Mouse (Mus musculus): ENCODE data around the gene Rnd2. TPM values are rescaled to one million over a fixed set of nuclear protein-coding genes. Genes with fewer than 3 reads are reported as not detected.
"Not testable (repeated sequence)": the region's sequence is repeated elsewhere in the genome, so short reads cannot be mapped to it uniquely, and the experiment has no call there.

Gene Rnd2
- polyA plus RNA-seq, 1 experiment, result 17.7 TPM

DNA sequence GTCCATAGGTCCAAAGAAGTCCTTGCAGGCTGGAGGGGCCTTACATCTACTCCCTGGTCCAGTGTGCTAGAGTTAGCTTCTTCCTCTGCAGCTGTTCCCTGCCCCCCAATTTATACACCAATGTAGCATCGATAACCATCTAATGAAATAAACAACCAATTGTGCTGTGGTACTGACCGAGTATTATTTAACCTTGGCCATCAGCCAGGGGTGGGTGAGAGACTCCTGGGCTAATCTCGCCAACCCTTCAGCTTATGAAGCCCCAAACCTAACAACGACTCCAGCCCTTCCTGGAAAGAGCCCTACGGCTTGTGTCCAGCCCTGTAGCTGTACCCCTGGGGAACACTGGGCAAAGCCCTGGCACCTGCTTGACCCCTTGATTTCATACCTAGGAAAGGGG, 9.5 kb downstream of the Rnd2 start:
- DNase-seq, result no peak
- WGBS, result 46% methylated on average over 5 of the region's 5 CpGs
- H3K4me1 ChIP-seq (ENCODE audit: control insufficient read depth, insufficient read depth, low read length), result peaks cover 5% of the 10 kb centered on the region
- TF ChIP-seq POLR2A (IDR thresholded peaks at IDR 0.05; ENCODE audit: borderline replicate concordance, extremely low read depth, low read depth, low read length) (no peak), CTCF (IDR thresholded peaks at IDR 0.05; ENCODE audit: insufficient read depth, low read length) (no peak)
- no peak overlapping the region for H3K4me3 ChIP-seq (replicated peaks; ENCODE audit: extremely low read depth, low read depth, low read length)

DNA sequence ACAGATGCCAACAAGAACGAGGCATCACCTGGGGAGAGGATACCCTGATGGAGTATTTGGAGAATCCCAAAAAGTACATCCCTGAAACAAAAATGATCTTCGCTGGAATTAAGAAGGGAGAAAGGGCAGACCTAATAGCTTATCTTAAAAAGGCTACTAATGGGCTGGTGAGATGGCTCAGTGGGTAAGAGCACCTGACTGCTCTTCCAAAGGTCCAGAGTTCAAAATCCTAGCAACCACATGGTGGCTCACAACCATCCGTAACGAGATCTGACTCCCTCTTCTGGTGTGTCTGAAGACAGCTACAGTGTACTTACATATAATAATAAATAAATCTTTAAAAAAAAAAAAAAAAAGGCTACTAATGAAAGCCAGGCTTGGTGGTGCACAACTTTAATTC, 11.6 kb downstream of the Rnd2 start:
- not testable (repeated sequence) for H3K4me3 ChIP-seq (replicated peaks; ENCODE audit: extremely low read depth, low read depth, low read length); H3K4me1 ChIP-seq (ENCODE audit: control insufficient read depth, insufficient read depth, low read length); DNase-seq
- WGBS, result 84% methylated on average over 4 of the region's 4 CpGs

DNA sequence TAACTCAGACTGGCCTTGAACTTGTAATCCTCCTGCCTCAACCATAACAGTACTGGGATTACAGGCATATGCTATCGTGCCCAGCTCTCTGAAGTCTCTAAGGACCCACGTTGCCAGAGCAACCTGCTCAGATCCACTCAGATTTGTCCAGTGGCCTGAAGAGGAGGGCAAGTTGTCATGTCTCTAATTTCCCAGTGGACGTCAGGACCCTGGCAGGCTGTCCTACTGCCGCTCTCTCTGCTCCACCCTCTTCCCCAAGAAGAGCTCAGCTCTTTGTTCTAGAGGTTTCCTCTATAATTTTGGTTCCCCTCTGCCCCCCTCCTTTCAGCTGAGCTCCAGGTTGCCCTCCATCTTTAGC, 12.4 kb downstream of the Rnd2 start:
- DNase-seq, result no peak
- H3K4me3 ChIP-seq (replicated peaks; ENCODE audit: extremely low read depth, low read depth, low read length), result no peak overlapping the region
- peaks cover 5% of the 10 kb centered on the region for H3K4me1 ChIP-seq (ENCODE audit: control insufficient read depth, insufficient read depth, low read length)
- no peak for TF ChIP-seq CTCF (IDR thresholded peaks at IDR 0.05; ENCODE audit: insufficient read depth, low read length)
- no peak for TF ChIP-seq POLR2A (IDR thresholded peaks at IDR 0.05; ENCODE audit: borderline replicate concordance, extremely low read depth, low read depth, low read length)
- 47% methylated on average over 4 of the region's 4 CpGs for WGBS

GRCm38 (mm10) chr11:101477552-101478211, 12.9 kb downstream of the Rnd2 start:
- 76% methylated on average over 10 of the region's 10 CpGs for WGBS
- Histone ChIP-seq H3K4me1 (ENCODE audit: control insufficient read depth, insufficient read depth, low read length) (peaks cover 5% of the 10 kb centered on the region), H3K4me3 (replicated peaks; ENCODE audit: extremely low read depth, low read depth, low read length) (no peak overlapping the region)
- TF ChIP-seq POLR2A (IDR thresholded peaks at IDR 0.05; ENCODE audit: borderline replicate concordance, extremely low read depth, low read depth, low read length), result no peak
- TF ChIP-seq CTCF (IDR thresholded peaks at IDR 0.05; ENCODE audit: insufficient read depth, low read length), result no peak
- DNase-seq, result no peak

GRCm38 (mm10) chr11:101479171-101479635, 14.4 kb downstream of the Rnd2 start:
- DNase-seq, result no peak
- Histone ChIP-seq H3K4me3 (replicated peaks; ENCODE audit: extremely low read depth, low read depth, low read length) (no peak overlapping the region), H3K4me1 (ENCODE audit: control insufficient read depth, insufficient read depth, low read length) (peaks cover 5% of the 10 kb centered on the region)
- TF ChIP-seq POLR2A (IDR thresholded peaks at IDR 0.05; ENCODE audit: borderline replicate concordance, extremely low read depth, low read depth, low read length) (no peak), CTCF (IDR thresholded peaks at IDR 0.05; ENCODE audit: insufficient read depth, low read length) (no peak)
- 21% methylated on average over 18 of the region's 18 CpGs for WGBS

DNA sequence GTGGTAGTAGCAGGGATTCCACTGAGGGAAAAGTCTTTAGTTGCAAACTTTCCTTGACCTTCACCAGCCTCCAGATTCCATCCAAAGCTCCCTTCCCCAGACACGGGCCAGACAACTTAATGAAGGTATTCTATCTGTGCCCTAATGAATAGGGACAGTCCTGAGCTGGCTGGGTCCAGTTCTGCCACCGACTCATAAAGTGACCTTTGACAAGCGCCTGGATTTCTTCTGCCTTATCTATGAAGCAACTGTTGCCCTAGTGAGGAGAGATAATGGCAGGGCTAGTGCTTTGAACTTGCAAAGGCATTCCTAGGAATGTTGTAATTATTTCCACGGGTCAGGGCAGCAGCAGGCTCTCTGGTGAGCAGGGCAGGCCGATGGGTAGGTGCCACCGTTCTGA, 16.1 kb downstream of the Rnd2 start:
- 33% methylated on average over 6 of the region's 6 CpGs for WGBS
- Histone ChIP-seq H3K4me3 (replicated peaks; ENCODE audit: extremely low read depth, low read depth, low read length) (no peak overlapping the region), H3K4me1 (ENCODE audit: control insufficient read depth, insufficient read depth, low read length) (peaks cover 5% of the 10 kb centered on the region)
- DNase-seq, result no peak
- TF ChIP-seq POLR2A (IDR thresholded peaks at IDR 0.05; ENCODE audit: borderline replicate concordance, extremely low read depth, low read depth, low read length) (no peak), CTCF (IDR thresholded peaks at IDR 0.05; ENCODE audit: insufficient read depth, low read length) (no peak)

DNA sequence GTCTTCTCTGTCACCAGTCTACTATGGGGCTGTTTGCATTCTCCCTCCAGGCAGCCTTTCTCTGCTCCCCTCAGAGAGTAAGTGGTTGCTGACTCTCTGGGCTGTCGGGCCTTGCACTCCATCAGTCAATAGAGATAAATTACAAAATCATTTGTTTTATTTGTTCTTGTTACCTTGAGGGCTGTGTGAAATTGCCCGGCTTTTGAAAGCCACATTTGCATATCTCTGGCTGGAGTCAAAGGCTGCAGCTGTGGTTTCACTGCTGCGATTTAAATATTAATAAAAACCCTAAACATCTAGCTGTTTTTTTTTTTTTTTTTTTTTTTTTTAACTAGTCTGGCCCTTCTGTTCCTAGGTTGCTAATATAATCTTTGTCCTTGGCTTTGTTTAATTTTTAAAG, 19.0 kb downstream of the Rnd2 start:
- no peak overlapping the region for H3K4me3 ChIP-seq (replicated peaks; ENCODE audit: extremely low read depth, low read depth, low read length)
- TF ChIP-seq CTCF (IDR thresholded peaks at IDR 0.05; ENCODE audit: insufficient read depth, low read length), result no peak
- TF ChIP-seq POLR2A (IDR thresholded peaks at IDR 0.05; ENCODE audit: borderline replicate concordance, extremely low read depth, low read depth, low read length), result no peak
- H3K4me1 ChIP-seq (ENCODE audit: control insufficient read depth, insufficient read depth, low read length), result peaks cover 4% of the 10 kb centered on the region
- DNase-seq, result no peak
- 50% methylated on average over 3 of the region's 3 CpGs for WGBS

DNA sequence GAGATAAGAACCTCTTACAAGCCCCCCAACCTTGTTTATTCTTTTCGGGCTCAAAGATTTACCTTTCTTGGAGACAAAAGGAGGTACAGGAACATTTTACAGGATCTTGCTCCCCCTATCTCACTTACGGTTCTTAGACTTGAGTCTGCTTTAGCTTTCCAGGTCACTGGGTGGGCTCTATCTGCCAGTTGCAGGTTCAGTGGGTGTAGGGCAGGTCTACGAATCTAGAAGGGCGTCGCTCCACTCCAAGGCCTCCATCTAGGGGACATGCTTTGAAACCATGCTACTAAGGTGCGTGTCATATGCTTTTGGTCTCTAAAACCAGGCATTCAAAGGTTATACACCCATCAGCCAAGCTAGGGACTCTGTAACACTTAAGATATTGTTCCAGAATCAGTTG, 19.4 kb downstream of the Rnd2 start:
- 69% methylated on average over 6 of the region's 6 CpGs for WGBS
- DNase-seq, result no peak
- no peaks in the 10 kb centered on the region for H3K4me1 ChIP-seq (ENCODE audit: control insufficient read depth, insufficient read depth, low read length)
- no peak overlapping the region for H3K4me3 ChIP-seq (replicated peaks; ENCODE audit: extremely low read depth, low read depth, low read length)
- TF ChIP-seq POLR2A (IDR thresholded peaks at IDR 0.05; ENCODE audit: borderline replicate concordance, extremely low read depth, low read depth, low read length), result no peak
- TF ChIP-seq CTCF (IDR thresholded peaks at IDR 0.05; ENCODE audit: insufficient read depth, low read length), result no peak

- TF ChIP-seq POLR2A (IDR thresholded peaks at IDR 0.05; ENCODE audit: borderline replicate concordance, extremely low read depth, low read depth, low read length), result no peak
- TF ChIP-seq CTCF (IDR thresholded peaks at IDR 0.05; ENCODE audit: insufficient read depth, low read length), result no peak
- WGBS, result 86% methylated on average over 7 of the region's 7 CpGs
- Histone ChIP-seq H3K4me3 (replicated peaks; ENCODE audit: extremely low read depth, low read depth, low read length) (no peak overlapping the region), H3K4me1 (ENCODE audit: control insufficient read depth, insufficient read depth, low read length) (no peaks in the 10 kb centered on the region)
- no peak for DNase-seq
These were observed 20.0 kb downstream of the Rnd2 start for GRCm38 (mm10) chr11:101484814-101485213.

GRCm38 (mm10) chr11:101485509-101486028, 20.8 kb downstream of the Rnd2 start:
- 48% methylated on average over 6 of the region's 6 CpGs for WGBS
- TF ChIP-seq CTCF (IDR thresholded peaks at IDR 0.05; ENCODE audit: insufficient read depth, low read length) (no peak), POLR2A (IDR thresholded peaks at IDR 0.05; ENCODE audit: borderline replicate concordance, extremely low read depth, low read depth, low read length) (no peak)
- DNase-seq, result no peak
- no peak overlapping the region for H3K4me3 ChIP-seq (replicated peaks; ENCODE audit: extremely low read depth, low read depth, low read length)
- H3K4me1 ChIP-seq (ENCODE audit: control insufficient read depth, insufficient read depth, low read length), result no peaks in the 10 kb centered on the region

All from lung, adult 2 months (tissue).